Mouse (Mus musculus): ENCODE measurements at regions not wholly inside any gene's neighbourhood (a gene's known extent, or its start where the extent isn't known, plus 50 kb on each side); places are given as distances from the start of the nearest gene placed in this dataset.
"Not testable (repeated sequence)": the region's sequence is repeated elsewhere in the genome, so short reads cannot be mapped to it uniquely, and the experiment has no call there.

DNA sequence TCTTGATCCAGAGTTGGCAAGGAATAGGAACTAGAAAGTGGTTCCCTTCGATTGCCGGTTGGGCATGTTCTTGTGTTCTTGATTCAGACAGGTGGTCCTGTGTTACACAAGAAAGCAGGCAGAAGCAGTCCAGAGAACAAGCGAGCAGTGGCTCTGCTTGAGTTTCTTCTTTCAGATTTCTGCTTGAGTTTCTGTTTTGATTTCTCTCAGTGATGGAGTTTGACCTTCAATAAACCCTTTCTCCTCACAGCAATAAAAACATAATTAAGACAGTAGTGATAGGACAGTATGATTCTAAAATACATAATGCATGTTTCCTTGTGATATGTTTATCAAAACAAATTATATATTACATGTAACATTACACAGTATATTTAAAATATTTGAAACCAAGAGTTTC is 59.1 kb downstream of the Klf6 start:
- no peak for DNase-seq (ENCODE audit: low spot score in 2 of 2)

DNA sequence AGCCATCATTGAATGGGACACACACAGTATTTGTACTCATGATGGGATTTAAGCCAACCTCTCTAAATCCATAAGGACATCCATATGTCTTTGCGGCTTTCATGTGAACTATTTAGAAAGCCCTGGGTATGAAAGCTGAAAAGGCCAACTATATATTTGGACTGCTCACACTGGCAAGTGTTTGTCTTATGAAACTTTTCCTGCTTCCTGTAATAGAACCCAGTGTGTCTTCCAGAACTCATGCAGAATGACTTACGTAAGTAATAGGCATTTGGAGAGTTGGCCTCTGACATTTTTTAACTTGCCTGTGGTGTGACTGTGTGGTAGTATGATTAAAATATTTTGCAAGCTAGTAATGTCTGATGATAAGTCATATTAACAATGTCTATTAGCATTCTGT is 70.2 kb downstream of the Klf6 start:
- DNase-seq (ENCODE audit: low spot score in 2 of 2): no peak

DNA sequence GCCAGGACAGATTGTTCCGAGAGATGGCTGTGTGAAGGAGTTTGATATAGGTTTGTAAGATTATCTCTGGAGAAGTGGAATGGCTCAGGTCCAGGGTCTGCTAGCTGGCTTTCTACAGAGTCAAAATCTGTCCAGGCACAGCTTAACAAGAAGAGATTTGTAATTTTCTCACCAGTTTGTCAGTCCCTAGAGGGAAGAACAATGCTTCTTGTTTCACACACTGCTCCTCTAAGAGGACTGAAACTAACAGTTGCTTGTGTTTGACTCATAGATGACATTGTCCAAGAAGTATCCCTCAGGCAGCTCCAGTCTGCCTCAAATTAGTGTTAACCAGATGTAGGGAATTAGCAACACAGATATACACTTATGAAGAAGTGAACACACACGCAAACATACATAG is 76.2 kb downstream of the Klf6 start:
- no peak for DNase-seq (ENCODE audit: low spot score in 2 of 2)

GRCm38 (mm10) chr13:5937970-5938369 is 76.7 kb downstream of the Klf6 start:
- no peak for DNase-seq (ENCODE audit: low spot score in 2 of 2)

- DNase-seq (ENCODE audit: low spot score in 2 of 2): no peak
These were observed 78.1 kb downstream of the Klf6 start for GRCm38 (mm10) chr13:5939368-5939767.

DNA sequence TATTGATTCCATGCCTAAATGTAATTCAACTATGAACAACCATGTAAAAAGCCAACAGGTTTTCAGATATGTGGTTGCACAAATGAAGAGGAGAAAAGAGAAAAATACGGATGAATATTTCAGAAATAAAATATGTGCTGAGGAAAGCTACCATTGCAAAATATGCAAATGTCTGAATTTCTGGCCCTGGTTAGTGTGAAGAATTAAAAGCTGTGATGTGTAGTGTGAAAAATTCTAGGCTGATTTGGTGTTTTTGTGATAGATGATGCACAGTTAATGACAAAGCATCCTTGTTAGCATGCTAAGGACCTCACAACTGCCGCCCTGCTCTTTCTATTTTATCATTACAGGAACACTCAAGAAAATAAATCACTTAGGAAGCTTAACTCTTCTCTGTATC is 91.6 kb downstream of the Klf6 start:
- no peak for DNase-seq (ENCODE audit: low spot score in 2 of 2)

GRCm38 (mm10) chr13:5955121-5955520 is 93.8 kb downstream of the Klf6 start:
- DNase-seq (ENCODE audit: low spot score in 2 of 2): not testable (repeated sequence)

DNA sequence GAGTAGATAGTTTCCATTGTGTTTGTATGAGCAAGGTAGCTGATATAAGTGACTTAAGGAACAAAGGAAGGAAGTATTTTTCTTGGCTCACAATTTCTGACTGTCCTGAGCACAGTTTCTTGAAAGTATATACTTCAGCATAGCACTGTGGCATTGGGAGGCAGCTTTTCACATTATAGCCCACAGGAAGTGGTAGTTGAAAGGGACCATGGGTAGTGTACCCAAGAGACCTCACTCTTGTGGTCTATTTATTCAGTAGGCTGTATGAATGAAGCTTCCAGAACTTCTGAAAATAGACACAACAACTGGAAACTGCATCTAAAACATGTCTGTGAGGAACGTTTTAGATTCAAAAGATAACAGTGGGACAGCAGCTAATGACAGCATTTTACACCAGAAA is 94.9 kb downstream of the Klf6 start:
- DNase-seq (ENCODE audit: low spot score in 2 of 2): no peak

- DNase-seq (ENCODE audit: low spot score in 2 of 2): no peak
These were observed 101.7 kb downstream of the Klf6 start for GRCm38 (mm10) chr13:5962947-5963346.

- DNase-seq (ENCODE audit: low spot score in 2 of 2): no peak
These were observed 103.3 kb downstream of the Klf6 start for GRCm38 (mm10) chr13:5964626-5965025.

DNA sequence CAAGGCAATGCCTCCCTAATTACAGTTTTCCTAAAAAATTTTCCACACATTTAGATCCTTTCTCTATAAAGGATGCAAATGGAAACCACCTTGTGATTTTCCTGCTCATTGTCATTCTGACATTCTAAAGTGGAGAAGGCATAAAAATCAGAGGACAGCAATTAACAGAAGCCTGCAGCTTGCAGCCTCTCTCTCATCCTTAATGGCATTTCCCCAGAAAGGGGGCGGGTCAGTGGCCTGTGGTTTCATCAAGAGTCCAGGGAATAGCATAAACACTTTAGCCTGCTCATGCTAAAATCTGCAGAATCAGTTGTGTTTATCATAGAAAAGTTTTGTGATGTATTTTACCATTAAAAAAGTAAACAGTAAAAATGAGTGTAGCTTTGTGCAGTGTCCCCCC is 117.3 kb downstream of the Klf6 start:
- no peak for DNase-seq (ENCODE audit: low spot score in 2 of 2)

- DNase-seq (ENCODE audit: low spot score in 2 of 2): no peak
These were observed 126.2 kb downstream of the Klf6 start for GRCm38 (mm10) chr13:5987491-5987890.

DNA sequence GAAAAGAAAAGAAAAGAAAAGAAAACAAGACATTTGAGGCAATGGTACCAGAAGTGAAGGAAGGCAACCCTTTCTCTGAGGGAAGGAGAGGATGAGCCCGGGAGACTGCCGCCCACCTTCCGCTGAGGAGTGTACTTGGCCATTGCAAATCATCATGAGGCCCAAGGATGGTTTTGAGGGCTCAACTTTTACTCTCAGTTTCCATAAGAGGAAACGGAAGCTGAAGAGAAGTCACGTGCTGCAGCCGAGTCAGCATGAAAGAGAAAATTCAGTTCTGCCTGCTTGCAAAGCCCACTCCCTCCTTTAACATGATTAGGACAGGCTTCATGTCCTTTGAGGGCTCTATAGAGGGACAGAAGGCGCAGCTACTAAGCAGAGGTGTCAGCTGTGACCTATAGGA is 127.1 kb downstream of the Klf6 start:
- no peak for DNase-seq (ENCODE audit: low spot score in 2 of 2)

- DNase-seq (ENCODE audit: low spot score in 2 of 2): no peak
These were observed 139.4 kb downstream of the Klf6 start for GRCm38 (mm10) chr13:6000559-6001217.

DNA sequence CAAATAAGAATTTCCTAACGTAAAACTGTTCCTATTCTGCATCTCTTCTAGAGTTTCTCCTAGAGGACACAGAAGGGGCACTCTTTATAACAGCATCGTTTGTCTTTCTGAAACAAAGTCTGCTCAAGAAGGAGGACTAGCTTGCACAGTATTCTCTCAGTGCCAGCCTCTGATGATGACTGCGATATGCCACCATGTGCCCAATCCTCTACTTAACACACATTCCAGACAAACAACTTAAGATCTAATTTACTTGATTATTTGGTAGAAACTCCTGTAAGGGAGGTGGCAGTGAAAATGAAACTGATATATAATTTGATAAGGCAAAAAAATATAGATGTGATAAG is 139.9 kb downstream of the Klf6 start:
- DNase-seq (ENCODE audit: low spot score in 2 of 2): no peak

DNA sequence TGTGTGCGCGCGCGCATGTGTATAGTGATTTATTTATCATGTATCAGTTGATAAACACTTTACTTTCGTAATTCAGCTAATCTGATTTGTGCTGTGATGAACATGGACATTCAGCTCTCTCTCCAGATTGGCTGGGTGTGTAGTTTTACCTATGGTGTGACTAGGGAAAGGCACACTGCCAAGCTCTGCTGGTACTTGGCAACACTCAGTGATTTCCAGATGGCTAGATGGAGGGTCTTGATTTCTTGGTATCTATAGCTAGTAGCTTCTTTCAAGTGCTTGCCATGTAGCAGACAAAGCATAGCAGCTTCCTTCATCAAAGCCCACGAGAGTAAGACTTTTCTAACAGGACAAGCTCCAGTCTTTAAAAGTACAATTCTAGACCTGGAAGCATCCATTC is 144.6 kb downstream of the Klf6 start:
- DNase-seq (ENCODE audit: low spot score in 2 of 2): no peak

- DNase-seq (ENCODE audit: low spot score in 2 of 2): no peak
These were observed 148.4 kb downstream of the Klf6 start for GRCm38 (mm10) chr13:6009671-6010070.

DNA sequence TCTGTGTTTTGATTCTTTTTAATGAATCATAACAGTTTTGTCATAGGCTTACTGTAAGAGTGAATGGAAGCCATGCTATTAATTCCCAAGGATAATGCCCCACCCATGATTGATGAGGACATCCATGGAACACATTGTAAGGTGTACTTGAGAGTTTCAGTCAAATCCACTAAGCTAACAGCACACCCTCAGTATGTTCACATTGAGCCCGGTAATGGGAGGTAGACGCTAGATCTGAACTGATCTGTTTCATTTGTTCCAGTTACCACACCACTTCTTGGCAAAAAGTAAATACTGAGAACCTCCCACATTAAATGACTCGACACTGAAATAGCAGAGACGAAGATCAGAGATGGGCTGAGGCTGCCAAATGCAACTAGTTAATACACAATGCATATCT is 165.9 kb downstream of the Klf6 start:
- DNase-seq (ENCODE audit: low spot score in 2 of 2): no peak

GRCm38 (mm10) chr13:6028878-6029277 is 167.6 kb downstream of the Klf6 start:
- DNase-seq (ENCODE audit: low spot score in 2 of 2): no peak

GRCm38 (mm10) chr13:6029461-6029860 is 168.2 kb downstream of the Klf6 start:
- DNase-seq (ENCODE audit: low spot score in 2 of 2): no peak

GRCm38 (mm10) chr13:6030128-6030527 is 168.8 kb downstream of the Klf6 start:
- no peak for DNase-seq (ENCODE audit: low spot score in 2 of 2)

- DNase-seq (ENCODE audit: low spot score in 2 of 2): no peak
These were observed 178.8 kb downstream of the Klf6 start for GRCm38 (mm10) chr13:6040132-6040531.

- no peak for DNase-seq (ENCODE audit: low spot score in 2 of 2)
These were observed 179.4 kb downstream of the Klf6 start for GRCm38 (mm10) chr13:6040663-6041062.

GRCm38 (mm10) chr13:6042495-6042894 is 181.2 kb downstream of the Klf6 start:
- DNase-seq (ENCODE audit: low spot score in 2 of 2): no peak
